Mouse (Mus musculus) large intestine, adult 2 months (tissue): ENCODE data around the gene Drosha. TPM values are rescaled to one million over a fixed set of nuclear protein-coding genes. Genes with fewer than 3 reads are reported as not detected.
"Not testable (repeated sequence)": the region's sequence is repeated elsewhere in the genome, so short reads cannot be mapped to it uniquely, and the experiment has no call there.

ENCODE experiments used
- DNase-seq: peaks from one replicate; pipeline ENCODE4 v3.0.0-alpha.2; 2012; ENCODE audit warnings: low read depth, low spot score
- WGBS: fragments of 180-500 bp; shearing (Covaris S2); methylation state at CpG from one replicate; pipeline ENCODE4 v1.1.7; 2018; 5-methylcytosine and 5-hydroxymethylcytosine counted together
- polyA plus RNA-seq: library from polyadenylated mRNA; depleted of rRNA; stranded (reverse); fragments of >200 nt; gene quantifications from 2 replicates; pipeline ENCODE4 v1.2.3, GENCODE M21; 2012; rRNA removed

Gene Drosha
- polyA plus RNA-seq, 1 experiment = 9.9 TPM

DNA sequence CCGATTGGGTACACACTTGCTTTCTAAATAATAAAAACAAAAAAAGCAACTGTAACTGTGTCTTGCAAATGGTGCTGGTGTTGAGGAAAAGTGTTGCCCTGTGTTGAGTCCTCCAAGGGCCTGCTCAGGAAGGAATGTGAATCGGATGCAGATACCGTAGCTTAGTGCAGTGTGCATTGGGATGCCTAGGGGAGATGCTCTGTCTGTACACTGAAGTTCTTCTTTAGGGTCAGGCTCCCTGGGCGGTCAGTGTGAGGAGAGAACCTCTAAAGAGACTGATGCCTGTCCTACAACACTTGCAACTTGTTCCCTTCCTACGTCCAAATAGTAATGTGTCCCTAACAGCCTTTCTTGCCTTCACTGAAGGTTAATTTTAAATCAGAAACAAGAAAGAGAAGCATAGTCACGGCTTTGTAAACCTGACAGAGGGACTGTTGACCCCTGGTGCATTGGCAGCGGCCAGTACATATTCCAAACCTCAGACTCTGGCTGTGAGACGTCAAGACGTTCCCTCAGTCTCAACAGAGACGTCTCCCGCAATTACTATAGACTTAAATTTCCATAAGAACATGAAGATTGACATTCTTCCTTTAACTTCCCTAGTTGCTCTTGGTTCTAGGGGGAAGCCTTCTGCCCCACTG is 94.8 kb downstream of the Drosha start:
- DNase-seq = not testable (repeated sequence)
- 90% methylated on average over 11 of the region's 11 CpGs for WGBS

DNA sequence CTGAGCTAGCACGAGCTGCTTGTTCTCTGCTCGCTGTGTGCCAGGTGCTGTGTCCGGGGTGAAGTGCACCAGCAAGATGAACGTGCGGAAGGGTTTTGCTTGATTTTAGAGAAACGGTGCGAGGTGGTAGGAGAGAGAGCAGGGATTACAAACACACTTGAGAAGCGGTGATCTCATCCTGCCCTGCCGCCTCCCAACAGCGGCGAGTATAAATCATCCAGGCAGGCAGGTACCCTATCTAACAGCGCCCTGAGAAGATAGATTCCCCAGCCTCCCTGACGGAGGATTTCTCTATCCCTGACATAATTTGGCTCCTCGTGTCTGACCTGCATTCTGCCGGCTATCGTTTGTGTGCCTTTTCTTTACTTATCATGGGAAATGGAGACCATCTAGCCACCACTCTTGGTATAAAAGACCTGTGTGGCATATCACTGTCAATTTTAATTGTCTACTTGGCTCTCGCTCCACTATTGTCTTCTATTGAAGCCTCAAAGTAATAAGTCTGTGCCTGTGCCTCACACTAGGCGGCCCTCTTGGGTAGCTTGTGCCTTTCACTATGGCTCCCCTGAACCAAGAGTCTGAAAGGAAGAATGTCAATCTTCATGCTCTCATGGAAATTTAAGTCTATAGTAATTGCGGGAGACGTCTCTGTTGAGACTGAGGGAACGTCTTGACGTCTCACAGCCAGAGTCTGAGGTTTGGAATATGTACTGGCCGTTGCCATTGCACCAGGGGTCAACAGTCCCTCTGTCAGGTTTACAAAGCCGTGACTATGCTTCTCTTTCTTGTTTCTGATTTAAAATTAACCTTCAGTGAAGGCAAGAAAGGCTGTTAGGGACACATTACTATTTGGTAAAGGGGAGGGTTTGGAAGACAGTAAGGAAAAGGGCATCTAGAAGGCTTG is 95.6 kb downstream of the Drosha start:
- 90% methylated on average over 24 of the region's 24 CpGs for WGBS
- DNase-seq = no peak

DNA sequence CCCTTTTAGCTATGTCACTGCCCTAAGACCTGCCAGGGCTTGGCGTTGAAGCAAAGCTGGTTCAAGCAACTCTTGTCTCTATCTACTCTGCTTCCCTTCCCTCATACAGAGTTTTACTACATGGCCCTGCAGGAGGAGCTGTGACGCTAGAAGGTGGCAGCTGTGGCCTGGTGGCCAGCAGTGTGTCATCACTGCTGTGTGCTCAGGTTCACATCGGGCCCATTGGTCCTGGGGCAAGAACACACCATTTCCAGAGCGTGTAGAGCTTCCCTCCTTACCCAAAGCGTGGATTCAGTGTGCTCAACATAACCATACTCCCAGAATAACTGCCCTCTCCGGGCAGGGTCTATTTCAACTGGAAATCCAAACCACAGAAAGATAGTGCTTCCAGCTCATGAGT is 97.3 kb downstream of the Drosha start:
- WGBS = 90% methylated on average over 6 of the region's 6 CpGs
- no peak for DNase-seq

DNA sequence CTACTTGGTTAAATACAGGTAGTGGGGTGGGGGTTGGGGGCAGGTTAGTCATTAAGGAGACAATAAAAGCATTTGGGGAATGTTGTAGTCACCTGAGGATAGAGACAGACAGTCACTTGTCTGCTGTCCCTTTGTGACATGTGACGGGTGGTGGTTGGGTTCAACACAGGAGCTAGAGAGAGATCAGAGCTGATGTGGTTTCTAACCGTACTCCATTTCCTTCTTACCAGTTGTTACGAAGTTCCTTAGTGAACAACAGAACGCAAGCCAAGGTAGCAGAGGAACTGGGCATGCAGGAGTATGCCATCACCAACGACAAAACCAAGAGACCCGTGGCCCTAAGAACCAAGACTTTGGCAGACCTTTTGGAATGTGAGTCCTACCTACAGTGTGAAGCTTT is 99.2 kb downstream of the Drosha start:
- WGBS = 94% methylated on average over 6 of the region's 6 CpGs
- DNase-seq = no peak

DNA sequence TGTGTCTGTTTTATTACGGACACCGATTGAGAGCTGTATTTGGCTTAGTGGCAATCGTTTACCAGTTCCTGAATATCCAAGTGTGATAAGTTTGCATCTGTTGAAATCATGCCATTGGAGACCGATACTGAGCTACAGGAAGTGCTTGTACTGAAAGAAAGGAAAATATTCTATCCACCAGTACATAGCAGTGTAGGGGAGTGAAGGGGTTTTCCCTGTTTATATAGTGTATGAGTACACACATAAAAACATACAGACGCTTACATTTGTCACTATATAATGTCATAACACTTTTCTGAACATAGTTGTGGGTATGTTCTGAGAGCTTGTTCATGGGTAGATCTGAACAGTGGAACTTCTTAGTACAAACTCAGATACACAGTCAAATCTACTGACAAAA is 106.9 kb downstream of the Drosha start:
- WGBS = 77% methylated on average over 5 of the region's 5 CpGs

DNA sequence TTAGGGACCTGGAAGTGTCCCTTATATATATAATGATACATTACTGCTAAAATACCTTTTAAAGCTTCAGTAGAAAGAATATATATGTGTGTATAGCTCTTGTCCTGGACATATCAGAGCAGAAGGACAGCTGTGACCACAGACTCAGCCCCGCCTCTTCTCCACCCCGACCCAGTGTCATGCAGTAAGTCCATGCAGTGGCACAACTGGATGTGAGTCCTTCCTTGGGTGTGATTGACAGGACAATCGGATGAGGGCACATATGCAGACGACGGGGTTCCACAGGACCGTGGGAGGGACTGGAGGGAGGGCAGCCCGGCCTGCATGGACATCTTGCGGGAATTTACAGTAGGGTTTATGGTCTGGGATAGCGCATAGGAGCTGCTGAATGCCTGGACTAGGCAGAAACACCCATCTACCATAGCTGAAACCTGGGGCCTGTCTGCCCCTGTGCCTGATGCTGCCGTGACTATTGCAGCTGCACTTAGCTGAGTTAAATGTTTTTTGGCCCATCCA is 111.7 kb downstream of the Drosha start:
- 90% methylated on average over 10 of the region's 10 CpGs for WGBS
- no peak for DNase-seq

More for the DNA sequence above, 106.9 kb downstream of the Drosha start:
- DNase-seq = no peak

DNA sequence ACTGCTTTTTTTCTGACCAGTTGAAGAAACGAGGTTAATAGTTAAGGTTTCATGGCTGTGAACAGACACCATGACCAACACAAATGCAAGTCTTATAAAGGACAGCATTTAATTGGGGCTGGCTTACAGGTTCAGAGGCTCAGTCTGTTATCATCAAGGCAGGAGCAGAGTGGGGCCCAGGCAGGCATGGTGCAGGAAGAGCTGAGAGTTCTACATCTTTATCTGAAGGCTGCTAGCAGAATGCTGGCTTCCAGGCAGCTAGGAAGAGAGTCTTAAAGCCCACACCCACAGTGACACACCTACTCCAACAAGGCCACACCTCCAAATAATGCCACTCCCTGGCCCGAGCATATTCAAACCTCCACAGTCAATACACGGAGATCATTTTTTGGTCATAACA is 112.7 kb downstream of the Drosha start:
- not testable (repeated sequence) for DNase-seq
- WGBS = 60% methylated on average over 3 of the region's 3 CpGs

DNA sequence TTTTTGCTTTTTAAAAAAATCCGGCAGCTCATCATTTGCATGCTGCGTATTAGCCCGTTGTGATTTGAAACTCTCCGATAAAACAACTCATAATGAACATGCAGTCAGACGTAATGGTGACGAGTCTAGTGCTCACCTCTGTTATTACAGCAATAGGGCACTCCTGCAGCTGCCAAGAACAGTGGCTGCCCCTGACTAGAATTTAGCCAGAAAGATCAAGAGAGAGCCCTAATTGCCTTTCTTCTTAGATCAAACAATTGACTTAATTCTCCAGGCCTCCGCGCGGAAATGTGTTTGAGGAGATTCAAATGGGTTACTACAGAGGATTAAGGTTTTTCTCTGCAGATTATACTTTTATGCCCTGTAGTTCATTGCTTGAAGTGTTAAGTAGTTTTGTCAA is 116.5 kb downstream of the Drosha start:
- no peak for DNase-seq
- 64% methylated on average over 9 of the region's 9 CpGs for WGBS

DNA sequence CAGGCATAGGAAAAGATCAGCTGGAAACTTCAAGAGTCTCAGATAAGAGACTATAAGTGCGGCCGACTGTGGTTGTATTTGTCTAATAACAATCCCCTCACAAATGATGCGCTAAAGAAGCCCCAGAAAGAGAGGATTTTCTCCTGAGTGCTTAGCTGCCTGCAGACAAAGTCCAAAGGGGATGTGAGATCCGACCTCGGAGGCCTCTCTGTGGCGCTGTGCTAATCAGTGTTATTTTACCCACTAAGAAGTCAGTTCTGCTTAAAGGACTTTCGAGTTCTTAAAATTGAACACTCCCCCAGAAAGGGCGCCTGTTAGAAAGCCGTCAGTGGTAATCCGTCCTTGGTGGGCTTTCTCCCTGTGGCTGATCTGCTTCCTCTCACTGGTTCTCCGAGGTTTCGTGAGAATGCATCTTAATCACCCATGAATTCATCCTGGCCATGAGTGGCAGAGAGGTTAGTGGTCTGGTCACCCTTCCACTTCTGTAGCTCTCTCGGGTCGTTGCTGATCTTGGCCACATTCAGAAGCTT is 117.1 kb downstream of the Drosha start:
- no peak for DNase-seq
- 61% methylated on average over 14 of the region's 14 CpGs for WGBS

DNA sequence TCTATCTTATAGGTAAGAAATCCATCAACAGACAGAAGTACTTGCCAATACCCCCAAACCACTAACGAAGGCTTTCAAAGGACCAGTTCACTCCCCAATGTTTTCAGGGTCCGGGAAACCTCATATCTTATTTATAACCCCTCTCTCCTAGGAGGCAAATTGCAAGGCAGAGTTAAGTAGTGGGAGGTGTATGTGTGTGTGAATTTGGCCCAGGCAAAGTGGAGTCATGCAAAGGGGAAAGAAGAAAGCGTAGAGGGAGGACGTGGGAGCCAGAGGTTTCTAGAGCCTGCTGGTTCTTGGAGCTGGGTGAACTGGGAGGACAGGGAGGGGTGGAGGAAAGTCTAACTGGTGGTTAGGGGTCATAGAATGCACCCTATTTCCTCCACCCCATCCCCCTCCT is 117.8 kb downstream of the Drosha start:
- WGBS = 88% methylated on average over 4 of the region's 4 CpGs

DNA sequence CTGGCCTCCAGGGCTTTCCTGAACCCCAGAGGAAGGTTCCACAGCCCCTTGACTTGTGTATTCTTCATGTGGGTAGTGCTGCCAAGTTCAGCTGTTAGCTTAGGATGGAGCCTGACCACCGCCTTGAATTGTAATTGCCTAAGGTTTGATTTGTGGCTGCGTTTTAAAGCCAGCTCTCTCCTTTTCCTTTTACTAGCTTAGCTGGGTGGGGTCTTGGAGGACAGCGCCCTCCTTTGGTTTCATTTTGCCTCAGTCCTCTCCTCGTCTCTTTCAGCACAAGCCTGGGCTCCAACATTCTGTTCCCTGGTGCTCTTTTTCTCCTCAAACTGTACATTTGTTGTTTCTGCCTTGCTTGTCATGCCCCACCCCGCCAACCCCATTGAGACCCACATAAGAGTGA is 133.4 kb downstream of the Drosha start:
- WGBS = 47% methylated on average over 5 of the region's 5 CpGs
- no peak for DNase-seq

More for the DNA sequence above, 117.8 kb downstream of the Drosha start:
- no peak for DNase-seq

DNA sequence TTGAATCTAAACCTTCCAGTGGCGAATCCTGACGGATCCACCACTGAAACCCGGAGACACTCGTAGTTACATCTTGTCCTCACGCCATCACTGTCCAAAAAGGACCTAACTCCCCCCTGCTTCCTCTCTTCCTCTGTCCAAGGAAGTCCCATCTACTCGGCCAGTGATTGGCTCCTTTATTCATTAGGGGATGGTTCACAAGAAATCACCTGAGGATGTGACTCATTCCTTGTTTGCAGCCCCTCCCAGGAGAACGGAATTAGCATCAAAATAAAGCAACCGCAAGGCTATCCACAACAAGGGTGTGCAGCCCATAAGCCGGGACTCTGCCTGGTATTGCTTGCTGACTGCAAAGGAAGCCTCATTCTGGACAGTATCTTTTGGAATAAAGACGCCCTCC is 137.6 kb downstream of the Drosha start:
- no peak for DNase-seq
- 84% methylated on average over 10 of the region's 10 CpGs for WGBS

DNA sequence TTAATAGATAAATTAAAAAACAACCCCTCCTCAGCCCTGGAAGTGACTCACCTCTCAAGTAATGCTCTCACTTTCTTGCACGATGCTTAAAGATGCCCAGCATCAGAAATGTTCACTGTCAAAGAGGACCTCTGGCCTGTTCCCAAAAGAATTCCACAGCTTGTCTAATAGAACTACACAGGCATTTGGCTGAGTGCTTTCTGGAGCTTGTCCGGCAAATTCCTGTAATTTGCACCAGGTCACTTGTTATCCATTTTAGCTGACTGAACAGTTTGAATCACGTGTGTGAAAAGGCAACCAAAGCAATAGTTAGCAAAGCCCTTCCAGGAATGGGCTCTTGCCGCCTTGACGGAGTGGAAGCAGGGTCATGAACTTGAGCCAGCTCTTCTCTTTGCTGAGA is 140.6 kb downstream of the Drosha start:
- WGBS = 79% methylated on average over 5 of the region's 5 CpGs

DNA sequence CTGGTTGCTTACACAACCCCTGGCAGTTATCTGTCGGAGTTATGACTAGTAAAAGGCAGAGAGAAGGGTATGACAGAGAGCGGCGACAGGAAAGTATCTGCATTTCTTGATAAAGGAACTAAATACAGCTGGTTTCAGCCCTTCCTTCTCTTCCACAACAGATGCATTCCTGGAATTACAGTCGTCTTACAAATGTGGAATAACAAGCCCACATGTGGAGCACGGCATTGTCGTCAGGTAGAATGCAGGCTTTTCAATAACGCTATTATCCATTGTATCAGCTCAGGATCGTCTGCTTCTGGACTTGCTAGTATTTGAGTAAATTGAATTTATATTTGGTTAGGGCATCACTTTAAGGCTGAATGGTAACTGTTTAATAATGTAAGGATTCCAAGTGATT is 144.2 kb downstream of the Drosha start:
- 80% methylated on average over 8 of the region's 8 CpGs for WGBS
- DNase-seq = no peak

More for the DNA sequence above, 140.6 kb downstream of the Drosha start:
- DNase-seq = no peak

DNA sequence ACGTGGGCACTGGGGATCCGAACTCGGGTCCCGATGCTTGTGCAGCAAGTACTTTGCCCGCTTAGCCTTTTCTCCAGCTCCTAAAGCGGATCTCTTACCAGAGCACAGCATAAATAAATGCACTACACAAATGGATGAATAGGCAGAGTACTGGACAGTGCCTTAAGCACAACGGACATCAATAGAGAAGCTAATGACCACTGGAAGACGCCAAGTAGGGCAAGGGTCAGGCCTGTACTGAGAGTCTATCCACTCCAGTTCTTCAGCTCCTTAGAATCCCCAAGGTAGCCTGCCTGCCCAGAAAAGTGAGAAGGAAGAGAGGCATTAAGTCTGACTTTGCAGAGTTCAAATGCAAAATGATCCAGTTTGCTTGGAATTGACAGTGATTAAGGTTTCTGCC is 147.8 kb downstream of the Drosha start:
- DNase-seq = no peak
- WGBS = 84% methylated on average over 8 of the region's 8 CpGs

Other genes starting within 250 kb of the Drosha start
- gene Pdzd2, start 84.9 kb upstream of the Drosha start, polyA plus RNA-seq = 1.3 and 1.7 TPM in 2 replicates
- gene 6030458C11Rik, start 166 bp upstream of the Drosha start, polyA plus RNA-seq = 6.2 and 9.1 TPM in 2 replicates